Mouse (Mus musculus) liver, adult 2 months (tissue): ENCODE results near the gene Myo1d.

ENCODE experiments used
- CTCF ChIP-seq: fragments of 200-500 bp; IDR thresholded peaks from 2 replicates; pipeline ENCODE4 v1.5.1; 2011; ENCODE audit warnings: low read depth, low read length, control low read depth
- POLR2A ChIP-seq: fragments of 200-500 bp; IDR thresholded peaks from 2 replicates; pipeline ENCODE4 v1.6.1; 2011; ENCODE audit warnings: low read length, control low read depth; ENCODE audit not compliant: insufficient read depth; ENCODE audit errors: extremely low read depth

DNA sequence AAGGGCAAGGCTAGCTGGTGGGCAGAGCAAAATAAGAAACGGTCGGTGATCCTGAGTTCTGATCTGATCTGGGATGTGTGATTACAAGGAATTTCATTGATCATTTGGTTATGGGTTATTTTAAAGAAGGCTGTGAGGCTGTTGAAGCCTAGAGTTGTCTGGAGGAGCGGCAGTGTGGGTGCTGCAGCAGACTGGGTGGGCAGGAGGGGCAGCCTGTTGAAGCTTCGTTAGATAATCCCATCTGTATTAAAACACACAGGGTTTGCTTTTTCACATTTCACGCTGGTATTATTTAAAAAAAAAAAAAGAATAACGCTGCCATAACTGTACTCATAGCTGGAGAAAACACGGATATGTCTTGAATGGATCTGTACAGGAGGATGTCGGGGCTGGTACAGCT, 263.9 kb downstream of the Myo1d start:
- no peak for TF ChIP-seq CTCF
- TF ChIP-seq POLR2A = no peak
